Mouse (Mus musculus) embryonic facial prominence, embryonic 11.5 days (tissue): ENCODE measurements around the gene Stoml3. TPM values are rescaled to one million over a fixed set of nuclear protein-coding genes. Genes with fewer than 3 reads are reported as not detected.

Experiments
- ATAC-seq: fragments of 200-750 bp; cut with Nextera tagmentation; replicated peaks from 2 replicates; pipeline ENCODE4 v1.8.0; 2017; ENCODE audit warnings: low read depth; ENCODE audit not compliant: insufficient number of reproducible peaks, low FRiP score, low TSS enrichment
- DNase-seq: peaks from one replicate; pipeline ENCODE4 v3.0.0-alpha.2; 2015; ENCODE audit warnings: low spot score
- H3K27ac ChIP-seq: fragments of 300-500 bp; sonication (generic); replicated peaks from 2 replicates; pipeline ENCODE4 v1.5.1; 2014; ENCODE audit warnings: mild to moderate bottlenecking, low read depth, low read length, control low read depth
- H3K27me3 ChIP-seq: fragments of 300-500 bp; sonication (generic); 2 replicates; pipeline ENCODE4 v1.6.1; 2014; ENCODE audit warnings: mild to moderate bottlenecking, low read length, moderate library complexity, mixed read lengths; ENCODE audit not compliant: control insufficient read depth, insufficient read depth
- H3K36me3 ChIP-seq: fragments of 300-500 bp; sonication (generic); replicated peaks from 2 replicates; pipeline ENCODE4 v1.6.1; 2014; ENCODE audit warnings: low read depth, mild to moderate bottlenecking, low read length, moderate library complexity, mixed read lengths; ENCODE audit not compliant: control insufficient read depth, insufficient read depth
- H3K4me1 ChIP-seq: fragments of 300-500 bp; sonication (generic); 2 replicates; pipeline ENCODE4 v1.6.1; 2014; ENCODE audit warnings: low read length, mixed read lengths; ENCODE audit not compliant: control insufficient read depth, insufficient read depth
- H3K4me2 ChIP-seq: fragments of 300-500 bp; sonication (generic); 2 replicates; pipeline ENCODE4 v1.6.1; 2014; ENCODE audit warnings: low read depth, mild to moderate bottlenecking, control low read depth, low read length, moderate library complexity
- H3K4me3 ChIP-seq: fragments of 300-500 bp; sonication (generic); 2 replicates; pipeline ENCODE4 v1.5.1; 2014; ENCODE audit warnings: low read depth, low read length, control low read depth
- H3K9ac ChIP-seq: fragments of 300-500 bp; sonication (generic); replicated peaks from 2 replicates; pipeline ENCODE4 v1.6.1; 2014; ENCODE audit warnings: mild to moderate bottlenecking, control low read depth, low read length
- H3K9me3 ChIP-seq: fragments of 300-500 bp; sonication (generic); replicated peaks from 2 replicates; pipeline ENCODE4 v1.6.1; 2016; ENCODE audit warnings: mild to moderate bottlenecking, low read length, inconsistent platforms, mixed read lengths; ENCODE audit not compliant: control insufficient read depth
- WGBS: fragments of 180-500 bp; shearing (Covaris S2); extraction: QIAGEN DNeasy Blood & Tissue Kit; methylation state at CpG from one replicate; pipeline ENCODE4 v1.1.7; 2014; 5-methylcytosine and 5-hydroxymethylcytosine counted together
- polyA plus RNA-seq: library from polyadenylated mRNA; unstranded; fragments of >200 nt; fragmentation: Nextera tagmentation; extraction: Ambion mirVana; gene quantifications from 2 replicates; pipeline ENCODE4 v1.2.1, GENCODE M21; 2014

Gene Stoml3
- polyA plus RNA-seq, 1 experiment from 2014 or later = not detected

GRCm38 (mm10) chr3:53557388-53558214 lies 69.1 kb downstream of the Stoml3 start:
- Histone ChIP-seq H3K4me1 (no peaks in the 10 kb centered on the region), H3K36me3 (no peaks in the 10 kb centered on the region), H3K4me2 (no peak overlapping the region), H3K27me3 (no peaks in the 10 kb centered on the region), H3K4me3 (no peak overlapping the region), H3K27ac (no peak overlapping the region), H3K9me3 (no peaks in the 10 kb centered on the region), H3K9ac (no peak overlapping the region)
- DNase-seq = no peak
- ATAC-seq = no peak
- 88% methylated on average over 16 of the region's 16 CpGs for whole genome bisulfite sequencing

Other genes starting within 250 kb of the Stoml3 start
- gene Nhlrc3, start 25.3 kb upstream of the Stoml3 start, polyA plus RNA-seq = 7.9 and 10.5 TPM in 2 replicates
- 19.5 and 21.4 TPM in 2 replicates for gene Proser1, start 25.0 kb upstream of the Stoml3 start, polyA plus RNA-seq
- gene Frem2, start 168.7 kb downstream of the Stoml3 start, polyA plus RNA-seq = 4.4 and 4.7 TPM in 2 replicates